Mouse (Mus musculus): ENCODE results near the gene Hlf. TPM values are rescaled to one million over a fixed set of nuclear protein-coding genes. Genes with fewer than 3 reads are reported as not detected.

Hlf gene
- polyA plus RNA-seq, 1 experiment from 2014 or later: 6.6 TPM

DNA sequence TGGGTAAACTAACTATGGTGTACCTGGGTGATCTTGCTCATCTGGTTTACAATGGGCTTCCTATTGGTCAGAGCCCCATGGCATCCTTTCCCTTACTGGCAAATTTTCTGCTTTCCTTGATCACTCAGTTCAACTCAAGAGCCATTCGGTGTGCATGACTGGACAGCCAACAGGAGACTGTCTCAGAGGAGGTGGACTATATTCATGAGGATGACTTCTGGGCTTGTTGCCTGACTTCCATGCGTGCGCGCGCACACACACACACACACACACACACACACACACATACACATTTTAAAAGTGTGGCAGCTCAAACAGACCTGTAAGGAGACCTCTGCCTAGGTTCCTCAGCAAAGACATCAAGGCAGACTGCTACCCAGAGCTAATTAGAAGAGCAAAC lies 12.7 kb downstream of the Hlf start:
- 93% methylated on average over 5 of the region's 5 CpGs for WGBS
- Histone ChIP-seq H3K27ac (ENCODE audit: low read length) (no peak overlapping the region), H3K4me2 (ENCODE audit: low read length) (no peak overlapping the region), H3K9ac (ENCODE audit: low read depth, low read length) (no peak overlapping the region), H3K27me3 (ENCODE audit: control insufficient read depth, insufficient read depth, low read depth, low read length) (no peaks in the 10 kb centered on the region), H3K36me3 (ENCODE audit: control insufficient read depth, insufficient read depth, low read length) (no peaks in the 10 kb centered on the region), H3K9me3 (replicated peaks; ENCODE audit: control insufficient read depth, low read length, poor library complexity, severe bottlenecking) (no peaks in the 10 kb centered on the region), H3K4me3 (ENCODE audit: low read depth, low read length) (no peak overlapping the region), H3K4me1 (ENCODE audit: control insufficient read depth, insufficient read depth, low read length) (peaks cover 8% of the 10 kb centered on the region)
- no peak for ATAC-seq

DNA sequence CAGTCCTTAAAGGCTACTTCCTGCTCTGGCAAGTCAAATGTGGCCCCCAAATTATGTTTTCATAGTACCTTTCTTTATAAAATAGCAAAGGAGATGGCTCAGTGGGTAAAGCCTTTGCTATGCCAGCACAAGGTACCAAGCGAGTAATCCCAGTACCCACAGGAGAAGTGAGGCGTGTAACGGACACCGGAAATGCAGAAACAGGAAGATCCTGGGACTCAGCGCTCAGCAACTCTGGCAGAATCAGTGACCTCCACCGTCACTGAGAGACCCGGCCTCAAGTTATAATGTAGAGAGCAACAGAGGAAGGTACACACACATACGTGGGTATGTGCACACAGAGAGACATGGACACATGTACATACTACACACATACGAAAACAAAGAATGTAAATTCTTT lies 14.3 kb downstream of the Hlf start:
- no peaks in the 10 kb centered on the region for H3K36me3 ChIP-seq (ENCODE audit: control insufficient read depth, insufficient read depth, low read length)
- no peaks in the 10 kb centered on the region for H3K27me3 ChIP-seq (ENCODE audit: control insufficient read depth, insufficient read depth, low read depth, low read length)
- H3K4me1 ChIP-seq (ENCODE audit: control insufficient read depth, insufficient read depth, low read length): peaks cover 8% of the 10 kb centered on the region
- H3K4me2 ChIP-seq (ENCODE audit: low read length): no peak overlapping the region
- no peak for ATAC-seq
- H3K9ac ChIP-seq (ENCODE audit: low read depth, low read length): no peak overlapping the region
- no peaks in the 10 kb centered on the region for H3K9me3 ChIP-seq (replicated peaks; ENCODE audit: control insufficient read depth, low read length, poor library complexity, severe bottlenecking)
- no peak overlapping the region for H3K27ac ChIP-seq (ENCODE audit: low read length)
- no peak overlapping the region for H3K4me3 ChIP-seq (ENCODE audit: low read depth, low read length)
- WGBS: 95% methylated on average over 9 of the region's 9 CpGs

GRCm38 (mm10) chr11:90371470-90372100 lies 19.1 kb downstream of the Hlf start:
- peak overlapping the region; percentile 6; the same call in 1 of the 2 replicates for H3K4me2 ChIP-seq (ENCODE audit: low read length)
- no peak for ATAC-seq
- no peak overlapping the region for H3K9ac ChIP-seq (ENCODE audit: low read depth, low read length)
- no peaks in the 10 kb centered on the region for H3K36me3 ChIP-seq (ENCODE audit: control insufficient read depth, insufficient read depth, low read length)
- no peaks in the 10 kb centered on the region for H3K9me3 ChIP-seq (replicated peaks; ENCODE audit: control insufficient read depth, low read length, poor library complexity, severe bottlenecking)
- peaks cover 28% of the 10 kb centered on the region for H3K4me1 ChIP-seq (ENCODE audit: control insufficient read depth, insufficient read depth, low read length)
- 43% methylated on average over 8 of the region's 8 CpGs for WGBS
- H3K4me3 ChIP-seq (ENCODE audit: low read depth, low read length): no peak overlapping the region
- no peaks in the 10 kb centered on the region for H3K27me3 ChIP-seq (ENCODE audit: control insufficient read depth, insufficient read depth, low read depth, low read length)
- H3K27ac ChIP-seq (ENCODE audit: low read length): no peak overlapping the region; the same call in 1 of the 2 replicates

DNA sequence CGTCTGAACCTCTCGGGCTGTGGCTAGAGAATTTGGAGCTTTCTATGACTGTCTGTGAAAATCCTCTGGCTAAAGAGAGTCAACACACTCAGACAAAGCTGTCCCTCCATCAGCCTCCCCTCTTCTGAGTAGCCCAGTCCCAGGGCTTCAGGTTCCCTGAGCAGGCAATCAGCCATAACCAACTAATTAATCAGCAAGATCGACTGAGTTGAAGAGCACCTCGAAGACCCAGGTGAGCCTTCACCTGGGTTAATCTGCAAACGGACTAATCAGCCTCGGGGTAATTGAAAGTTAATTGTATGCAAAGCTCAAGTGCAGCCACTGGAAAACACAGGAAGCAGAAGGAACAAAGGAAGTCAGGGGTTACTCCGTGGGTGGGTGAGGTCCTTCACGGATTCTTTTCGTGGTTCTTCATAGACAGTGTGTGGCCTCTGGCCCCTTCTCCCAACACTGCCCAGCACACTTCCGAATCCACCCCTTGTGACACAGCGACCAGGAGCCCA lies 19.9 kb downstream of the Hlf start:
- peak; percentile 34; the same call in 1 of the 2 replicates for ATAC-seq
- H3K4me3 ChIP-seq (ENCODE audit: low read depth, low read length): no peak overlapping the region
- H3K27me3 ChIP-seq (ENCODE audit: control insufficient read depth, insufficient read depth, low read depth, low read length): no peaks in the 10 kb centered on the region
- H3K9ac ChIP-seq (ENCODE audit: low read depth, low read length): peak overlapping the region; percentile 4; the same call in 1 of the 2 replicates
- 2% methylated on average over 11 of the region's 11 CpGs for WGBS
- H3K4me2 ChIP-seq (ENCODE audit: low read length): peak overlapping the region; percentile 44
- peaks cover 28% of the 10 kb centered on the region for H3K4me1 ChIP-seq (ENCODE audit: control insufficient read depth, insufficient read depth, low read length)
- H3K27ac ChIP-seq (ENCODE audit: low read length): peak overlapping the region; percentile 76; the same call in 1 of the 2 replicates
- no peaks in the 10 kb centered on the region for H3K36me3 ChIP-seq (ENCODE audit: control insufficient read depth, insufficient read depth, low read length)
- H3K9me3 ChIP-seq (replicated peaks; ENCODE audit: control insufficient read depth, low read length, poor library complexity, severe bottlenecking): no peaks in the 10 kb centered on the region

DNA sequence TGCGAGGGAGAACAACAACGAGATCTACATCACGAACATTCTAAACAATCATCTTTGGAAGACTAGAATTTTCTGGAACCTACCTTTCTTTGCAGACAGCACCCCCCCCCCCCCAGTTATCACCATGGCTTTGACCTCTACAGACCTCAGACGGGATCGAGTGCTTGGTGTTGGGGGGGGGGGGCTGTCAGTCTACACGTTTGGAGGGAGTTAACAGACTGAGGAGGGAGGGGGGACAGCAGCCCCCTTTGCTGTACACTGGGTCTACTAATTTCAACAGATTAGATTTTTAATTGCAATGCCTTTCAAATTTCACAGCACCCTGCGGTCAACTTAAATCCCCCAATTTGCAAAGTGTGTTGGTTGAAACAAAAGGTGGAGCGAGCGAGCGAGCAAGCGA lies 20.3 kb downstream of the Hlf start:
- Histone ChIP-seq H3K4me1 (ENCODE audit: control insufficient read depth, insufficient read depth, low read length) (peaks cover 28% of the 10 kb centered on the region), H3K27ac (ENCODE audit: low read length) (peak overlapping the region; percentile 76; the same call in 1 of the 2 replicates), H3K9me3 (replicated peaks; ENCODE audit: control insufficient read depth, low read length, poor library complexity, severe bottlenecking) (no peaks in the 10 kb centered on the region), H3K4me3 (ENCODE audit: low read depth, low read length) (no peak overlapping the region), H3K9ac (ENCODE audit: low read depth, low read length) (peak overlapping the region; percentile 4; the same call in 1 of the 2 replicates), H3K27me3 (ENCODE audit: control insufficient read depth, insufficient read depth, low read depth, low read length) (no peaks in the 10 kb centered on the region), H3K4me2 (ENCODE audit: low read length) (peak overlapping the region; percentile 44), H3K36me3 (ENCODE audit: control insufficient read depth, insufficient read depth, low read length) (no peaks in the 10 kb centered on the region)
- ATAC-seq: no peak
- WGBS: 17% methylated on average over 11 of the region's 11 CpGs

DNA sequence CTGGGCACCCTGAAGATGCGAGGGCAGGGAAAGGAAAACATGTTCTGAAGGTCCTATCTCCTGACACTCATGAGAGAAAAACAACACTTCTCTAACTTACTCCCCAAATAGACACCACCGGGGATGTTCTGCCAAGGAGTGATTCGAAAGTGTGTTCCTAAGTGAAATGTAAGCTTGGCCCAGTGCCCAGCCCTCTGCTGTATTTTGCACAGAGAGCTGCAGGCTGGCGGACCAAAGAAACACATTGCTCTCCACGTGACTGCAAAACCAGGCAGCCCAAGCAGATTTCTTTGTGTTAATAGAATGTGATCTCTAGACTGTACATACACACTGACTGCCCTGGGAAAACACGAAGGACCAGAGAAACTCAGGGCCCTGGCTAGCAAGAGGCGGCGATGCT lies 21.1 kb downstream of the Hlf start:
- Histone ChIP-seq H3K9me3 (replicated peaks; ENCODE audit: control insufficient read depth, low read length, poor library complexity, severe bottlenecking) (no peaks in the 10 kb centered on the region), H3K9ac (ENCODE audit: low read depth, low read length) (no peak overlapping the region), H3K36me3 (ENCODE audit: control insufficient read depth, insufficient read depth, low read length) (no peaks in the 10 kb centered on the region), H3K4me3 (ENCODE audit: low read depth, low read length) (no peak overlapping the region), H3K4me1 (ENCODE audit: control insufficient read depth, insufficient read depth, low read length) (peaks cover 33% of the 10 kb centered on the region), H3K4me2 (ENCODE audit: low read length) (peak overlapping the region; percentile 26), H3K27me3 (ENCODE audit: control insufficient read depth, insufficient read depth, low read depth, low read length) (no peaks in the 10 kb centered on the region), H3K27ac (ENCODE audit: low read length) (peak overlapping the region; percentile 76)
- ATAC-seq: peak; percentile 77
- 17% methylated on average over 8 of the region's 8 CpGs for WGBS

- peaks cover 33% of the 10 kb centered on the region for H3K4me1 ChIP-seq (ENCODE audit: control insufficient read depth, insufficient read depth, low read length)
- H3K27me3 ChIP-seq (ENCODE audit: control insufficient read depth, insufficient read depth, low read depth, low read length): no peaks in the 10 kb centered on the region
- no peak overlapping the region for H3K9ac ChIP-seq (ENCODE audit: low read depth, low read length)
- no peaks in the 10 kb centered on the region for H3K9me3 ChIP-seq (replicated peaks; ENCODE audit: control insufficient read depth, low read length, poor library complexity, severe bottlenecking)
- WGBS: 40% methylated on average over 7 of the region's 7 CpGs
- H3K36me3 ChIP-seq (ENCODE audit: control insufficient read depth, insufficient read depth, low read length): no peaks in the 10 kb centered on the region
- H3K4me3 ChIP-seq (ENCODE audit: low read depth, low read length): no peak overlapping the region
- no peak for ATAC-seq
- peak overlapping the region; percentile 76 for H3K27ac ChIP-seq (ENCODE audit: low read length)
- H3K4me2 ChIP-seq (ENCODE audit: low read length): peak overlapping the region; percentile 12; the same call in 1 of the 2 replicates
Observed at GRCm38 (mm10) chr11:90369115-90369514, 21.6 kb downstream of the Hlf start.

DNA sequence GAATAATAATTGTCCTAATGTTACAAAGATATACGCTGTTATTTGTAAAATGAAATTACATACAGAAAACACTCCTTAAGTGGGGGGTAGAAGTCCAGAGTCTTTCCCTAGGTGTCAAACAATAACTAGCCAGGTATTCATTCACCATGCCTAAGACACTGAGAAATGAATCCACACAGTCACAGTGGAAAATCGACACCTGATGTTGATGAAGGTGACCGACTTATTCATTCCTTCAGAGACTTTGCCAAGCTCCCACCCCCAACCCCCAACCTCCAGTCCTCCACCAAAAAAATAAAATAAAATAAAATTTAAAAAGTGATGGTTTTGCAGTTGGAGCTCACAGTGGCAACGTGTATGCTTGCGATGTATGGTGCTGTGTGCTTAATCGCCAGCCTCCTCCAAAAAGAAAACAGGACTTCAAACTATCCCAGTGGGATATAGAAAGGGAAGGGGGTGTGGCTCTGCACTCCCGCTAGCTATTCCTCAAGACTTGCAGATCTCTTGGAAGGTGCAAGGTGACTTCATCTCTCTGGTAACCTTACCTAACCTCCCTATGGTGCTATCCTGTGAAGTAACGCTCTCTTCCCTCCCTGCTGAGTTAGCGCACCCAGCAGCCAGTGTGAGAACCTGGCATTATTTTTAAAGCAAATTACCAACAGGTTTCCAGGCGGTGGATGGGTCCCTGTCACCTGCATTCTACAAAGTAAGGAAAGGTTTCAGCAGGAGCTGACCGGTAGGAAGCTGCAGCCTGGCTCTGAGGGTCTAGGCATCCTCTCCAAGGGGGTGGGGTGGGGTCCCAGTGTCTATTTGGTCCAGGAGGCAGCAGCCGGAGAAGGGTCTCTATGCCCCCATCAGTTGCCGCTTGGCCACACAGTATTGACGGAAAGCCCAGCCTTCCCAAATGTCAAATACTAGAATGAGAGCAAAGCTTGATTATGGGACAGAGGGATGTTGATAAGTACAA lies 22.5 kb downstream of the Hlf start:
- Histone ChIP-seq H3K27ac (ENCODE audit: low read length) (no peak overlapping the region), H3K27me3 (ENCODE audit: control insufficient read depth, insufficient read depth, low read depth, low read length) (no peaks in the 10 kb centered on the region), H3K4me2 (ENCODE audit: low read length) (no peak overlapping the region), H3K9me3 (replicated peaks; ENCODE audit: control insufficient read depth, low read length, poor library complexity, severe bottlenecking) (no peaks in the 10 kb centered on the region), H3K36me3 (ENCODE audit: control insufficient read depth, insufficient read depth, low read length) (no peaks in the 10 kb centered on the region), H3K9ac (ENCODE audit: low read depth, low read length) (no peak overlapping the region), H3K4me1 (ENCODE audit: control insufficient read depth, insufficient read depth, low read length) (peaks cover 33% of the 10 kb centered on the region), H3K4me3 (ENCODE audit: low read depth, low read length) (no peak overlapping the region)
- no peak for ATAC-seq
- WGBS: 72% methylated on average over 14 of the region's 14 CpGs

DNA sequence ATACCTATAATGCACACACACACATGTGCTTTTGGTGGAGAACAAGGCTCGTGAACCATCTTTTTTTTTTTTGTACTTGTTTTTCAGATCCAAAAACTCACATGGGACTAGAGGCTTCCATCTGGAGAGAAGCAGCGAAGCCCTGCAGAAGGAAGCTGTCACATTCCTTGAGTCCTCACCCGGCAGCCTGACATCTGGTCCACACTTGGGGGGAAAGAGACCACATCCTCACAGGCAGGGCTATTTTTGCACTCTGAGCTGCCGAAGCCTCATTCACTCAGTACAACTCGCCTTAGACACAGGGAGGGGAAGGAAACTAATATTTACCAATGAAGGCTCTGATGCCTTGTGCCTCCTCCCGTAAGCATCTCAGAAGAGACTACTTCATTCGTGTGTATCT lies 25.8 kb downstream of the Hlf start:
- no peaks in the 10 kb centered on the region for H3K27me3 ChIP-seq (ENCODE audit: control insufficient read depth, insufficient read depth, low read depth, low read length)
- H3K27ac ChIP-seq (ENCODE audit: low read length): no peak overlapping the region
- WGBS: 66% methylated on average over 7 of the region's 7 CpGs
- H3K4me1 ChIP-seq (ENCODE audit: control insufficient read depth, insufficient read depth, low read length): peaks cover 14% of the 10 kb centered on the region
- no peak for ATAC-seq
- H3K9me3 ChIP-seq (replicated peaks; ENCODE audit: control insufficient read depth, low read length, poor library complexity, severe bottlenecking): no peaks in the 10 kb centered on the region
- H3K36me3 ChIP-seq (ENCODE audit: control insufficient read depth, insufficient read depth, low read length): no peaks in the 10 kb centered on the region
- no peak overlapping the region for H3K4me3 ChIP-seq (ENCODE audit: low read depth, low read length)
- H3K9ac ChIP-seq (ENCODE audit: low read depth, low read length): no peak overlapping the region
- H3K4me2 ChIP-seq (ENCODE audit: low read length): no peak overlapping the region

Data from midbrain, embryonic 16.5 days (tissue).